Mouse (Mus musculus): ENCODE measurements around the gene Vsig10. TPM values are rescaled to one million over a fixed set of nuclear protein-coding genes. Genes with fewer than 3 reads are reported as not detected.
"Not testable (repeated sequence)": the region's sequence is repeated elsewhere in the genome, so short reads cannot be mapped to it uniquely, and the experiment has no call there.

The Vsig10 gene
- polyA plus RNA-seq, 1 experiment: 67.6 TPM

- no peak for TF ChIP-seq POLR2A (IDR thresholded peaks at IDR 0.05; ENCODE audit: low read depth, low read length)
- no peak for TF ChIP-seq CTCF (IDR thresholded peaks at IDR 0.05; ENCODE audit: extremely low read depth, insufficient read length, insufficient replicate concordance, low read depth, low read length)
- peaks cover 61% of the 10 kb centered on the region for H3K36me3 ChIP-seq (ENCODE audit: control insufficient read depth, insufficient read depth, low read length)
- no peaks in the 10 kb centered on the region for H3K4me1 ChIP-seq (ENCODE audit: control insufficient read depth, insufficient read depth, insufficient read length, low read length)
- H3K27me3 ChIP-seq (ENCODE audit: control insufficient read depth, insufficient read depth, low read length): no peaks in the 10 kb centered on the region
- WGBS: 88% methylated on average over 6 of the region's 6 CpGs
- H3K27ac ChIP-seq (ENCODE audit: insufficient read depth, low read depth, low read length): no peak overlapping the region
- no peak overlapping the region for H3K4me3 ChIP-seq (ENCODE audit: low read depth, low read length)
Measured at GRCm38 (mm10) chr5:117340081-117340480, 21.2 kb downstream of the Vsig10 start.

- Histone ChIP-seq H3K27me3 (ENCODE audit: control insufficient read depth, insufficient read depth, low read length) (no peaks in the 10 kb centered on the region), H3K36me3 (ENCODE audit: control insufficient read depth, insufficient read depth, low read length) (peaks cover 55% of the 10 kb centered on the region), H3K4me1 (ENCODE audit: control insufficient read depth, insufficient read depth, insufficient read length, low read length) (no peaks in the 10 kb centered on the region), H3K27ac (ENCODE audit: insufficient read depth, low read depth, low read length) (no peak overlapping the region), H3K4me3 (ENCODE audit: low read depth, low read length) (no peak overlapping the region)
- 81% methylated on average over 6 of the region's 6 CpGs for WGBS
- no peak for TF ChIP-seq CTCF (IDR thresholded peaks at IDR 0.05; ENCODE audit: extremely low read depth, insufficient read length, insufficient replicate concordance, low read depth, low read length)
- TF ChIP-seq POLR2A (IDR thresholded peaks at IDR 0.05; ENCODE audit: low read depth, low read length): no peak
Measured at GRCm38 (mm10) chr5:117341896-117342295, 23.0 kb downstream of the Vsig10 start.

GRCm38 (mm10) chr5:117344496-117344895 is 25.6 kb downstream of the Vsig10 start:
- H3K36me3 ChIP-seq (ENCODE audit: control insufficient read depth, insufficient read depth, low read length): peaks cover 45% of the 10 kb centered on the region
- H3K27ac ChIP-seq (ENCODE audit: insufficient read depth, low read depth, low read length): not testable (repeated sequence)
- 92% methylated on average over 5 of the region's 5 CpGs for WGBS

GRCm38 (mm10) chr5:117345432-117345976 is 26.6 kb downstream of the Vsig10 start:
- Histone ChIP-seq H3K4me3 (ENCODE audit: low read depth, low read length) (no peak overlapping the region), H3K4me1 (ENCODE audit: control insufficient read depth, insufficient read depth, insufficient read length, low read length) (no peaks in the 10 kb centered on the region), H3K36me3 (ENCODE audit: control insufficient read depth, insufficient read depth, low read length) (peaks cover 46% of the 10 kb centered on the region), H3K27ac (ENCODE audit: insufficient read depth, low read depth, low read length) (no peak overlapping the region), H3K27me3 (ENCODE audit: control insufficient read depth, insufficient read depth, low read length) (no peaks in the 10 kb centered on the region)
- TF ChIP-seq CTCF (IDR thresholded peaks at IDR 0.05; ENCODE audit: extremely low read depth, insufficient read length, insufficient replicate concordance, low read depth, low read length) (no peak), POLR2A (IDR thresholded peaks at IDR 0.05; ENCODE audit: low read depth, low read length) (no peak)
- 86% methylated on average over 5 of the region's 5 CpGs for WGBS

More at GRCm38 (mm10) chr5:117344496-117344895, 25.6 kb downstream of the Vsig10 start:
- H3K4me3 ChIP-seq (ENCODE audit: low read depth, low read length); H3K4me1 ChIP-seq (ENCODE audit: control insufficient read depth, insufficient read depth, insufficient read length, low read length); H3K27me3 ChIP-seq (ENCODE audit: control insufficient read depth, insufficient read depth, low read length): not testable (repeated sequence)

GRCm38 (mm10) chr5:117346281-117346680 is 27.4 kb downstream of the Vsig10 start:
- 68% methylated on average over 3 of the region's 3 CpGs for WGBS
- Histone ChIP-seq H3K27ac (ENCODE audit: insufficient read depth, low read depth, low read length) (no peak overlapping the region), H3K4me1 (ENCODE audit: control insufficient read depth, insufficient read depth, insufficient read length, low read length) (no peaks in the 10 kb centered on the region), H3K4me3 (ENCODE audit: low read depth, low read length) (no peak overlapping the region), H3K36me3 (ENCODE audit: control insufficient read depth, insufficient read depth, low read length) (peaks cover 50% of the 10 kb centered on the region), H3K27me3 (ENCODE audit: control insufficient read depth, insufficient read depth, low read length) (no peaks in the 10 kb centered on the region)
- TF ChIP-seq CTCF (IDR thresholded peaks at IDR 0.05; ENCODE audit: extremely low read depth, insufficient read length, insufficient replicate concordance, low read depth, low read length): no peak

GRCm38 (mm10) chr5:117347011-117347410 is 28.1 kb downstream of the Vsig10 start:
- no peaks in the 10 kb centered on the region for H3K27me3 ChIP-seq (ENCODE audit: control insufficient read depth, insufficient read depth, low read length)
- no peak overlapping the region for H3K27ac ChIP-seq (ENCODE audit: insufficient read depth, low read depth, low read length)
- no peak for TF ChIP-seq POLR2A (IDR thresholded peaks at IDR 0.05; ENCODE audit: low read depth, low read length)
- TF ChIP-seq CTCF (IDR thresholded peaks at IDR 0.05; ENCODE audit: extremely low read depth, insufficient read length, insufficient replicate concordance, low read depth, low read length): no peak
- no peak overlapping the region for H3K4me3 ChIP-seq (ENCODE audit: low read depth, low read length)
- H3K36me3 ChIP-seq (ENCODE audit: control insufficient read depth, insufficient read depth, low read length): peaks cover 47% of the 10 kb centered on the region
- 80% methylated on average over 5 of the region's 5 CpGs for WGBS
- H3K4me1 ChIP-seq (ENCODE audit: control insufficient read depth, insufficient read depth, insufficient read length, low read length): no peaks in the 10 kb centered on the region

GRCm38 (mm10) chr5:117347838-117348237 is 29.0 kb downstream of the Vsig10 start:
- H3K4me1 ChIP-seq (ENCODE audit: control insufficient read depth, insufficient read depth, insufficient read length, low read length): no peaks in the 10 kb centered on the region
- WGBS: 98% methylated on average over 2 of the region's 2 CpGs
- H3K4me3 ChIP-seq (ENCODE audit: low read depth, low read length): no peak overlapping the region
- H3K27ac ChIP-seq (ENCODE audit: insufficient read depth, low read depth, low read length): no peak overlapping the region
- no peaks in the 10 kb centered on the region for H3K27me3 ChIP-seq (ENCODE audit: control insufficient read depth, insufficient read depth, low read length)
- no peak for TF ChIP-seq POLR2A (IDR thresholded peaks at IDR 0.05; ENCODE audit: low read depth, low read length)
- peaks cover 47% of the 10 kb centered on the region for H3K36me3 ChIP-seq (ENCODE audit: control insufficient read depth, insufficient read depth, low read length)

- no peak overlapping the region for H3K27ac ChIP-seq (ENCODE audit: insufficient read depth, low read depth, low read length)
- no peaks in the 10 kb centered on the region for H3K4me1 ChIP-seq (ENCODE audit: control insufficient read depth, insufficient read depth, insufficient read length, low read length)
- 66% methylated on average over 19 of the region's 19 CpGs for WGBS
- no peak overlapping the region for H3K4me3 ChIP-seq (ENCODE audit: low read depth, low read length)
- peaks cover 47% of the 10 kb centered on the region for H3K36me3 ChIP-seq (ENCODE audit: control insufficient read depth, insufficient read depth, low read length)
- H3K27me3 ChIP-seq (ENCODE audit: control insufficient read depth, insufficient read depth, low read length): no peaks in the 10 kb centered on the region
- no peak for TF ChIP-seq CTCF (IDR thresholded peaks at IDR 0.05; ENCODE audit: extremely low read depth, insufficient read length, insufficient replicate concordance, low read depth, low read length)
- no peak for TF ChIP-seq POLR2A (IDR thresholded peaks at IDR 0.05; ENCODE audit: low read depth, low read length)
Measured at GRCm38 (mm10) chr5:117348279-117348678, 29.4 kb downstream of the Vsig10 start.

All from small intestine, adult 2 months (tissue).